Mouse (Mus musculus) effector memory CD4-positive, alpha-beta T cell, adult 7 months (primary cell): Measurements from ENCODE around the gene Sox18. TPM values are rescaled to one million over a fixed set of nuclear protein-coding genes. Genes with fewer than 3 reads are reported as not detected.

ENCODE experiments used
- polyA plus RNA-seq: library from polyadenylated mRNA; unstranded; fragments of 100-300 nt; shearing (Covaris generic); gene quantifications from one replicate; pipeline ENCODE4 v1.2.1, GENCODE M21; 2017

Sox18 gene
- 0.32 TPM for polyA plus RNA-seq

GRCm38 (mm10) chr2:181671326-181671725 lies at the start of gene Sox18:
Gene Sox18, minus strand, starts transcription at chr2:181671640.

GRCm38 (mm10) chr2:181714903-181715326 lies 43.5 kb upstream of the Sox18 start, which contains the start of gene Oprl1:
Gene Oprl1, plus strand, starts transcription at chr2:181715016.

GRCm38 (mm10) chr2:181698241-181698640 lies 26.8 kb upstream of the Sox18 start, which contains the start of gene Lkaaear1:
Gene Lkaaear1, minus strand, starts transcription at chr2:181698442.

GRCm38 (mm10) chr2:181693339-181694280 lies 22.2 kb upstream of the Sox18 start, which contains the start of gene Rgs19:
Gene Rgs19, minus strand, starts transcription at chr2:181693977.

GRCm38 (mm10) chr2:181679951-181680715 lies 8.7 kb upstream of the Sox18 start, which contains the start of gene Tcea2:
Gene Tcea2, plus strand, starts transcription at chr2:181680310.

GRCm38 (mm10) chr2:181656734-181657133 lies 14.7 kb downstream of the Sox18 start, which contains the start of gene Gm29797:
Gene Gm29797, plus strand, starts transcription at chr2:181657034.

Other genes starting within 250 kb of the Sox18 start
- 33.2 TPM for gene Zbtb46, start 212.2 kb downstream of the Sox18 start, polyA plus RNA-seq
- gene Abhd16b, start 178.4 kb downstream of the Sox18 start, polyA plus RNA-seq = not detected
- 106 TPM for gene Tpd52l2, start 174.5 kb downstream of the Sox18 start, polyA plus RNA-seq
- gene Dnajc5, start 151.2 kb downstream of the Sox18 start, polyA plus RNA-seq = 146 TPM
- gene Uckl1, start 86.7 kb downstream of the Sox18 start, polyA plus RNA-seq = 104 TPM
- gene Prpf6, start 79.8 kb downstream of the Sox18 start, polyA plus RNA-seq = 96.9 TPM
- 26.8 TPM for gene Zfp512b, start 78.8 kb downstream of the Sox18 start, polyA plus RNA-seq
- gene Samd10, start 72.4 kb downstream of the Sox18 start, polyA plus RNA-seq = 12.5 TPM
- gene Gm29797, start 14.6 kb downstream of the Sox18 start, polyA plus RNA-seq = not detected
- 25.3 TPM for gene Tcea2, start 8.7 kb upstream of the Sox18 start, polyA plus RNA-seq
- 118 TPM for gene Rgs19, start 22.3 kb upstream of the Sox18 start, polyA plus RNA-seq
- gene Lkaaear1, start 26.8 kb upstream of the Sox18 start, polyA plus RNA-seq = not detected
- not detected for gene Oprl1, start 43.4 kb upstream of the Sox18 start, polyA plus RNA-seq
- not detected for gene Myt1, start 91.7 kb upstream of the Sox18 start, polyA plus RNA-seq
- gene Pcmtd2, start 166.2 kb upstream of the Sox18 start, polyA plus RNA-seq = 58.3 TPM
- 21.6 TPM for gene Polr3k, start 192.7 kb upstream of the Sox18 start, polyA plus RNA-seq